ENCODE assay signal across 24 mouse cellular contexts in genomic region chr8:94540025-94540424, GRCm38 (mm10).
"Had no signal": no experiment of that assay in that cellular context is flagged by ENCODE, and none has a peak within 500 bp of the region (broad histone marks: within the 10 kb centered on the region; RNA-seq: fewer than 3 reads in every experiment).

No protein-coding gene starts in this region.

- H3K27ac ChIP-seq: heart, adult 2 months; heart, embryonic 13.5 days; heart, embryonic 15.5 days; hindbrain, embryonic 13.5 days; hindbrain, embryonic 15.5 days; hindbrain, postnatal 0 days; kidney, embryonic 15.5 days; kidney, postnatal 0 days; left cerebral cortex, adult 2 months; limb, embryonic 13.5 days; limb, embryonic 15.5 days; liver, embryonic 12.5 days; liver, embryonic 14.5 days had no signal

- H3K9me3 ChIP-seq: heart, embryonic 13.5 days; heart, embryonic 15.5 days; hindbrain, embryonic 13.5 days; hindbrain, embryonic 15.5 days; kidney, embryonic 15.5 days; limb, embryonic 13.5 days; limb, embryonic 15.5 days; liver, embryonic 12.5 days had no signal

- H3K4me1 ChIP-seq: liver, embryonic 12.5 days had no signal

- H3K36me3 ChIP-seq: heart, embryonic 13.5 days; heart, embryonic 15.5 days; hindbrain, embryonic 13.5 days; hindbrain, embryonic 15.5 days; kidney, embryonic 15.5 days; limb, embryonic 13.5 days; limb, embryonic 15.5 days; liver, embryonic 12.5 days had no signal

- H3K27me3 ChIP-seq: hindbrain, embryonic 15.5 days had no signal

- DNase-seq: gastrocnemius, postnatal 14 days; gastrocnemius, postnatal 36 days; heart, adult 11 months; heart, adult 2 months; heart, postnatal 14 days; heart, postnatal 36 days; kidney, adult 11 months; kidney, adult 2 months; kidney, adult 9 months; kidney, postnatal 14 days; layer of hippocampus, adult 9-11 months had no signal

- ATAC-seq: hindbrain, postnatal 0 days; intestine, embryonic 16.5 days; liver, embryonic 12.5 days had no signal

- H3K4me3 ChIP-seq: heart, adult 2 months; heart, embryonic 13.5 days; heart, embryonic 15.5 days; hindbrain, embryonic 13.5 days; hindbrain, embryonic 15.5 days; kidney, embryonic 15.5 days; left cerebral cortex, adult 2 months; limb, embryonic 13.5 days; limb, embryonic 15.5 days; liver, embryonic 12.5 days had no signal
